Mouse (Mus musculus): ENCODE measurements around the gene Hao1. TPM values are rescaled to one million over a fixed set of nuclear protein-coding genes. Genes with fewer than 3 reads are reported as not detected.

Hao1 gene
- polyA plus RNA-seq, 1 experiment from 2014 or later, result not detected

Other genes with a start within 250 kb of the Hao1 start
- gene Tmx4, start 89.8 kb upstream of the Hao1 start, polyA plus RNA-seq (2018), result 13.0 to 27.9 TPM (median 14.0 TPM) in 3 replicates
- 0.02 to 0.28 TPM (median 0.13 TPM) in 3 replicates for gene Plcb1, start 231.7 kb upstream of the Hao1 start, polyA plus RNA-seq (2018)